23 mouse cellular contexts compared by ENCODE assay signal in genomic region chr11:118863360-118863759, GRCm38 (mm10). TPM values are rescaled to one million over a fixed set of nuclear protein-coding genes. Genes with fewer than 3 reads are reported as not detected.
DNase-seq lines count a peak whose midpoint lies in the region; ATAC-seq and TF ChIP-seq lines count a peak whose summit lies in the region.
"Had no signal": no experiment of that assay in that cellular context is flagged by ENCODE, and none has a peak within 500 bp of the region (broad histone marks: within the 10 kb centered on the region; RNA-seq: fewer than 3 reads in every experiment).

No protein-coding gene starts in this region.

- no peaks in the 10 kb centered on the region for H3K9me3 ChIP-seq in forebrain, embryonic 13.5 days (replicated peaks)
- no peaks in the 10 kb centered on the region for H3K9me3 ChIP-seq in forebrain, embryonic 15.5 days
- H3K9me3 ChIP-seq in neural tube, embryonic 13.5 days: no peaks in the 10 kb centered on the region
- no peaks in the 10 kb centered on the region for H3K9me3 ChIP-seq in hindbrain, postnatal 0 days (ENCODE audit: low read length)
- H3K9me3 ChIP-seq: embryonic facial prominence, embryonic 10.5 days; heart, embryonic 12.5 days; neural tube, embryonic 15.5 days had no signal

- no peak for DNase-seq in neural tube, embryonic 10.5 days (ENCODE audit: extremely low spot score, low spot score)
- DNase-seq in hindbrain, postnatal 0 days (ENCODE audit: low spot score): no peak
- DNase-seq in heart, adult 18-20 months: no peak
- DNase-seq in spleen, adult 18-20 months: no peak
- DNase-seq: adrenal gland, postnatal 25 days; cerebellum, adult 9-10 months; gastrocnemius, postnatal 10 days; heart, postnatal 10 days; kidney, adult 11 months; lung, postnatal 4 days; thymus, adult 2 months had no signal

- no peak overlapping the region for H3K4me3 ChIP-seq in forebrain, embryonic 13.5 days
- H3K4me3 ChIP-seq in forebrain, embryonic 15.5 days: no peak overlapping the region
- no peak overlapping the region for H3K4me3 ChIP-seq in neural tube, embryonic 13.5 days
- H3K4me3 ChIP-seq in hindbrain, postnatal 0 days (ENCODE audit: low read length): no peak overlapping the region
- H3K4me3 ChIP-seq: embryonic facial prominence, embryonic 10.5 days; heart, embryonic 12.5 days; myocyte; neural tube, embryonic 15.5 days had no signal

- H3K9ac ChIP-seq in forebrain, embryonic 13.5 days: no peak overlapping the region
- H3K9ac ChIP-seq in forebrain, embryonic 15.5 days (replicated peaks): no peak overlapping the region
- no peak overlapping the region for H3K9ac ChIP-seq in neural tube, embryonic 13.5 days
- no peak overlapping the region for H3K9ac ChIP-seq in hindbrain, postnatal 0 days (replicated peaks; ENCODE audit: low read length)
- H3K9ac ChIP-seq: heart, embryonic 12.5 days; neural tube, embryonic 15.5 days had no signal

- no peaks in the 10 kb centered on the region for H3K27me3 ChIP-seq in forebrain, embryonic 13.5 days
- no peaks in the 10 kb centered on the region for H3K27me3 ChIP-seq in forebrain, embryonic 15.5 days
- no peaks in the 10 kb centered on the region for H3K27me3 ChIP-seq in neural tube, embryonic 13.5 days
- no peaks in the 10 kb centered on the region for H3K27me3 ChIP-seq in hindbrain, postnatal 0 days (ENCODE audit: insufficient read depth, low read length)
- H3K27me3 ChIP-seq: neural tube, embryonic 15.5 days had no signal

- ATAC-seq in forebrain, embryonic 13.5 days: no peak
- ATAC-seq in forebrain, embryonic 15.5 days (replicated peaks): no peak
- ATAC-seq in neural tube, embryonic 13.5 days (ENCODE audit: low read depth): no peak
- ATAC-seq in hindbrain, postnatal 0 days: no peak

- H3K4me1 ChIP-seq in forebrain, embryonic 13.5 days: peaks cover 35% of the 10 kb centered on the region
- H3K4me1 ChIP-seq in forebrain, embryonic 15.5 days: peaks cover 19% of the 10 kb centered on the region
- peaks cover 54% of the 10 kb centered on the region for H3K4me1 ChIP-seq in neural tube, embryonic 13.5 days (replicated peaks)
- H3K4me1 ChIP-seq in hindbrain, postnatal 0 days (ENCODE audit: insufficient read depth, low read length): no peaks in the 10 kb centered on the region
- H3K4me1 ChIP-seq: heart, embryonic 12.5 days had no signal

- 84% methylated on average over 3 of the region's 3 CpGs for WGBS in forebrain, embryonic 13.5 days
- 71% methylated on average over 3 of the region's 3 CpGs for WGBS in forebrain, embryonic 15.5 days
- 87% methylated on average over 3 of the region's 3 CpGs for WGBS in neural tube, embryonic 13.5 days
- 74% methylated on average over 3 of the region's 3 CpGs for WGBS in hindbrain, postnatal 0 days

- peaks cover 2% of the 10 kb centered on the region; the same call in 1 of the 2 replicates for H3K36me3 ChIP-seq in forebrain, embryonic 13.5 days (ENCODE audit: poor library complexity, severe bottlenecking)
- no peaks in the 10 kb centered on the region for H3K36me3 ChIP-seq in forebrain, embryonic 15.5 days
- H3K36me3 ChIP-seq in neural tube, embryonic 13.5 days: peaks cover 6% of the 10 kb centered on the region; the same call in 1 of the 2 replicates
- H3K36me3 ChIP-seq in hindbrain, postnatal 0 days (ENCODE audit: insufficient read depth, low read length): no peaks in the 10 kb centered on the region
- H3K36me3 ChIP-seq: embryonic facial prominence, embryonic 10.5 days; heart, embryonic 12.5 days; neural tube, embryonic 15.5 days had no signal

- TF ChIP-seq CTCF in hindbrain, postnatal 0 days (IDR thresholded peaks at IDR 0.05; ENCODE audit: low read depth): no peak

- no peak overlapping the region for H3K4me2 ChIP-seq in forebrain, embryonic 13.5 days
- H3K4me2 ChIP-seq in forebrain, embryonic 15.5 days (replicated peaks): no peak overlapping the region
- H3K4me2 ChIP-seq in neural tube, embryonic 13.5 days: no peak overlapping the region
- no peak overlapping the region for H3K4me2 ChIP-seq in hindbrain, postnatal 0 days (ENCODE audit: low read depth, low read length)
- H3K4me2 ChIP-seq: heart, embryonic 12.5 days; neural tube, embryonic 15.5 days had no signal

- 0 out of 2 replicates have a peak overlapping the region, but pooled peaks have one; percentile 19 for H3K27ac ChIP-seq in forebrain, embryonic 13.5 days
- H3K27ac ChIP-seq in forebrain, embryonic 15.5 days (replicated peaks): no peak overlapping the region
- peak overlapping the region; percentile 59 for H3K27ac ChIP-seq in neural tube, embryonic 13.5 days (replicated peaks)
- H3K27ac ChIP-seq in hindbrain, postnatal 0 days: 0 out of 2 replicates have a peak overlapping the region, but pooled peaks have one; percentile 7
- H3K27ac ChIP-seq: embryonic facial prominence, embryonic 10.5 days; kidney, postnatal 0 days; neural tube, embryonic 15.5 days; stomach, postnatal 0 days had no signal

RNA-seq across cellular contexts. Expression of gene Rbfox3, which starts 48.0 kb away (rescaled TPM):
- polyA plus RNA-seq in forebrain, embryonic 13.5 days (2015; fragmentation: Nextera tagmentation; extraction: Ambion mirVana): 32.0 and 34.0 TPM in 2 replicates
- 51.1 and 57.2 TPM in 2 replicates for polyA plus RNA-seq in forebrain, embryonic 15.5 days (2015; fragmentation: Nextera tagmentation; extraction: Ambion mirVana)
- 69.4 and 71.2 TPM in 2 replicates for polyA plus RNA-seq in neural tube, embryonic 13.5 days (2015; fragmentation: Nextera tagmentation; extraction: Ambion mirVana)
- 50.0 and 52.6 TPM in 2 replicates for total RNA-seq in hindbrain, postnatal 0 days (2014; rRNA removed)
- 75.5 and 76.8 TPM in 2 replicates for polyA plus RNA-seq in hindbrain, postnatal 0 days (2015; fragmentation: Nextera tagmentation; extraction: Ambion mirVana)
- under 1 TPM in 1 of 2 experiments, not detected in 1; 0.10 TPM for total RNA-seq in heart, adult 18-20 months (2021)
- total RNA-seq: common myeloid progenitor, adult 5-6 weeks; granulocyte monocyte progenitor cell, adult 5-6 weeks; megakaryocyte-erythroid progenitor cell, adult 5-6 weeks had no signal
- polyA plus RNA-seq: myocyte had no signal
